Mouse (Mus musculus) C2C12 (cell line): ENCODE measurements around the gene Tpo. TPM values are rescaled to one million over a fixed set of nuclear protein-coding genes. Genes with fewer than 3 reads are reported as not detected.

ENCODE experiments used
- H3K27me3 ChIP-seq: one replicate; pipeline ENCODE4 v1.6.1; 2011; ENCODE audit not compliant: control insufficient read depth, insufficient read depth, insufficient read length
- H3K36me3 ChIP-seq: one replicate; pipeline ENCODE4 v1.6.1; 2011; ENCODE audit not compliant: control insufficient read depth, insufficient read depth
- H3K4me3 ChIP-seq: one replicate; pipeline ENCODE4 v1.5.1; 2011; ENCODE audit warnings: mild to moderate bottlenecking, control low read depth; ENCODE audit not compliant: poor library complexity, insufficient read depth, severe bottlenecking
- H3K79me2 ChIP-seq: one replicate; pipeline ENCODE4 v1.6.1; 2011; ENCODE audit not compliant: control insufficient read depth, insufficient read depth
- H3K79me3 ChIP-seq: one replicate; pipeline ENCODE4 v1.6.1; 2011; ENCODE audit warnings: low read depth, control low read depth
- H3ac ChIP-seq: one replicate; pipeline ENCODE3; 2011; ENCODE audit warnings: low read depth; ENCODE audit not compliant: control insufficient read depth, insufficient read length
- CEBPB ChIP-seq: IDR thresholded peaks from one replicate; pipeline ENCODE4 v1.6.1; 2011; ENCODE audit warnings: low read depth, mild to moderate bottlenecking, control low read depth, moderate library complexity
- CTCF ChIP-seq: IDR thresholded peaks from one replicate; pipeline ENCODE4 v1.5.1; 2011; ENCODE audit not compliant: control insufficient read depth, insufficient read depth, insufficient read length
- FOSL1 ChIP-seq: IDR thresholded peaks from one replicate; pipeline ENCODE4 v1.8.0; 2011; ENCODE audit warnings: mild to moderate bottlenecking, low read length; ENCODE audit not compliant: poor library complexity, insufficient read depth, severe bottlenecking
- MAX ChIP-seq: IDR thresholded peaks from one replicate; pipeline ENCODE4 v1.6.1; 2011; ENCODE audit warnings: mild to moderate bottlenecking, control low read depth
- MYOD1 ChIP-seq: IDR thresholded peaks from one replicate; pipeline ENCODE4 v1.6.1; 2011; ENCODE audit warnings: low read depth; ENCODE audit not compliant: control insufficient read depth, insufficient read length
- MYOG ChIP-seq: IDR thresholded peaks from one replicate; pipeline ENCODE4 v1.6.1; 2011; ENCODE audit not compliant: control insufficient read depth, insufficient read length; ENCODE audit errors: extremely low read depth
- USF1 ChIP-seq: IDR thresholded peaks from one replicate; pipeline ENCODE4 v1.6.1; 2011; ENCODE audit warnings: low read depth, mild to moderate bottlenecking, control low read depth, moderate library complexity
- polyA plus RNA-seq: library from polyadenylated mRNA; unstranded; fragments of >200 nt; fragmentation: generic; extraction: Trizol; gene quantifications from one replicate; pipeline ENCODE4 v1.2.1, GENCODE M21; 2012; ENCODE audit warnings: missing spikeins

Tpo gene
- polyA plus RNA-seq, 1 experiment, result not detected

- Histone ChIP-seq H3K27me3 (no peaks in the 10 kb centered on the region), H3ac (no peak overlapping the region), H3K79me3 (no peaks in the 10 kb centered on the region), H3K79me2 (no peaks in the 10 kb centered on the region), H3K4me3 (no peak overlapping the region), H3K36me3 (no peaks in the 10 kb centered on the region)
- TF ChIP-seq CEBPB, result no peak
- TF ChIP-seq MYOG, result no peak
- no peak for TF ChIP-seq MYOD1
- TF ChIP-seq CTCF, result no peak
- no peak for TF ChIP-seq MAX
Observed at GRCm38 (mm10) chr12:30069321-30069720, 63.1 kb downstream of the Tpo start.

GRCm38 (mm10) chr12:30067806-30068205 lies 64.6 kb downstream of the Tpo start:
- Histone ChIP-seq H3ac (no peak overlapping the region), H3K36me3 (no peaks in the 10 kb centered on the region), H3K27me3 (no peaks in the 10 kb centered on the region), H3K4me3 (no peak overlapping the region), H3K79me3 (no peaks in the 10 kb centered on the region), H3K79me2 (no peaks in the 10 kb centered on the region)
- TF ChIP-seq MYOD1, result no peak
- TF ChIP-seq FOSL1, result no peak
- no peak for TF ChIP-seq USF1
- TF ChIP-seq CEBPB, result no peak
- no peak for TF ChIP-seq CTCF
- TF ChIP-seq MYOG, result no peak
- no peak for TF ChIP-seq MAX

GRCm38 (mm10) chr12:30062118-30062505 lies 70.3 kb downstream of the Tpo start:
- Histone ChIP-seq H3K36me3 (no peaks in the 10 kb centered on the region), H3K27me3 (no peaks in the 10 kb centered on the region), H3K79me3 (no peaks in the 10 kb centered on the region), H3K79me2 (no peaks in the 10 kb centered on the region), H3ac (no peak overlapping the region), H3K4me3 (no peak overlapping the region)
- TF ChIP-seq MYOD1 (no peak), CTCF (no peak), CEBPB (no peak), USF1 (no peak), MAX (no peak), FOSL1 (no peak)

GRCm38 (mm10) chr12:30061503-30062117 lies 70.8 kb downstream of the Tpo start:
- Histone ChIP-seq H3ac (no peak overlapping the region), H3K79me3 (no peaks in the 10 kb centered on the region), H3K4me3 (no peak overlapping the region), H3K27me3 (no peaks in the 10 kb centered on the region), H3K36me3 (no peaks in the 10 kb centered on the region), H3K79me2 (no peaks in the 10 kb centered on the region)
- TF ChIP-seq CTCF (no peak), CEBPB (no peak), USF1 (no peak), MYOD1 (no peak), MYOG (no peak), FOSL1 (no peak), MAX (no peak)

- H3K79me3 ChIP-seq, result no peaks in the 10 kb centered on the region
- H3K27me3 ChIP-seq, result no peaks in the 10 kb centered on the region
- no peak overlapping the region for H3ac ChIP-seq
- no peaks in the 10 kb centered on the region for H3K79me2 ChIP-seq
- TF ChIP-seq MYOG, result no peak
- TF ChIP-seq CEBPB, result no peak
- TF ChIP-seq MAX, result no peak
- no peaks in the 10 kb centered on the region for H3K36me3 ChIP-seq
- no peak overlapping the region for H3K4me3 ChIP-seq
Observed at GRCm38 (mm10) chr12:30058044-30058443, 74.4 kb downstream of the Tpo start.

GRCm38 (mm10) chr12:30054761-30055540 lies 77.5 kb downstream of the Tpo start:
- H3K36me3 ChIP-seq, result no peaks in the 10 kb centered on the region
- H3K27me3 ChIP-seq, result no peaks in the 10 kb centered on the region
- H3K4me3 ChIP-seq, result no peak overlapping the region
- no peak for TF ChIP-seq MAX
- no peaks in the 10 kb centered on the region for H3K79me2 ChIP-seq
- no peaks in the 10 kb centered on the region for H3K79me3 ChIP-seq
- no peak overlapping the region for H3ac ChIP-seq
